Mouse (Mus musculus) E14TG2a.4 (cell line): Measurements from ENCODE around the gene Gbp2.

Experiments
- CTCF ChIP-seq: conservative IDR thresholded peaks from 2 replicates; pipeline ENCODE4 v1.5.1; 2014; ENCODE audit warnings: low read length
- NANOG ChIP-seq: IDR thresholded peaks from 2 replicates; pipeline ENCODE4 v1.6.1; 2014; ENCODE audit warnings: borderline replicate concordance, low read length, mixed read lengths

DNA sequence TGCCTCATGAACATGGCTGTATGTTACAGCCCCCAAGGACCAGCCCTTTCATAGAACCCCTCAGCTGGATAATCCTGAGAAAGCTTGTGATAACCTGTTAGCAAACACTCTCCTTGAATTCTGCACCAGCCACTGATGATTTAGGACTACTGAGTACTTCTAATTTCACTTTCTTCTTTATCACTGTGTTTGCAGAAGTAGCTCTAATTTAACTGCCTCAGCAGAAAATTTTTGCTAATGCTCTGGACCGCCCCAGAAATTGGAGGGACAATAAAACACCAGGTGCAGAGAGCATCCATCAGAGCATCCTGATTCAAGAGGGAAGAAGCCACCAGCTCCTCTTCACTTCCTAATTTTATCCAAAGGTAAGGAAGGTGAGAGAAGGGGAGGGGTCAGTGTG, 25.9 kb upstream of the Gbp2 start, which contains the start of gene Gbp2b:
- TF ChIP-seq CTCF (no peak), NANOG (no peak)
